In genomic region chr14:22783211-22784161, GRCm38 (mm10) we compare ENCODE assay signal across 8 mouse cellular contexts.
DNase-seq lines count a peak whose midpoint lies in the region; ATAC-seq and TF ChIP-seq lines count a peak whose summit lies in the region.

No protein-coding gene starts in this region.

- H3K27me3 ChIP-seq in intestine, embryonic 16.5 days (replicated peaks; ENCODE audit: control insufficient read depth, insufficient read depth, low read length): no peaks in the 10 kb centered on the region

- peak overlapping the region; percentile 41; the same call in 1 of the 2 replicates for H3K9ac ChIP-seq in intestine, embryonic 16.5 days (ENCODE audit: low read depth, low read length)

- no peak for TF ChIP-seq CTCF in left cerebral cortex, adult 2 months (IDR thresholded peaks at IDR 0.05)

- H3K9me3 ChIP-seq in intestine, embryonic 16.5 days (ENCODE audit: control insufficient read depth, low read length): no peaks in the 10 kb centered on the region

- DNase-seq in cerebellum, postnatal 10 days: peak; percentile 37 to 63
- DNase-seq in cerebellum, adult 18-20 months: no peak
- peak; percentile 75 for DNase-seq in ZHBTc4 (ENCODE audit: low read depth, low spot score)
- peak; percentile 47 to 81 for DNase-seq in lung, postnatal 4 days
- DNase-seq in left cerebral cortex, adult 2 months (ENCODE audit: extremely low spot score in 1 of 2, low spot score in 2 of 2): no peak
- DNase-seq in thymus, postnatal 10 days (ENCODE audit: low spot score in 2 of 2): no peak

- no peak overlapping the region for H3K4me3 ChIP-seq in intestine, embryonic 16.5 days (ENCODE audit: low read length)
- no peak overlapping the region for H3K4me3 ChIP-seq in left cerebral cortex, adult 2 months

- WGBS in intestine, embryonic 16.5 days: 8% methylated on average over 15 of the region's 15 CpGs

- H3K4me1 ChIP-seq in intestine, embryonic 16.5 days (ENCODE audit: control insufficient read depth, insufficient read depth, low read length): peaks cover 15% of the 10 kb centered on the region

- H3K27ac ChIP-seq in intestine, embryonic 16.5 days (ENCODE audit: low read length): peak overlapping the region; percentile 87
- no peak overlapping the region for H3K27ac ChIP-seq in left cerebral cortex, adult 2 months

- H3K36me3 ChIP-seq in intestine, embryonic 16.5 days (ENCODE audit: control insufficient read depth, insufficient read depth, low read length): no peaks in the 10 kb centered on the region

- intact Hi-C loops in left cerebral cortex, adult 2 months (cut with DNase I): no loop called here

- peak; percentile 90 for ATAC-seq in intestine, embryonic 16.5 days
- no peak for ATAC-seq in erythroid progenitor cell, adult 5-6 weeks (replicated peaks; ENCODE audit: low FRiP score, poor library complexity, severe bottlenecking)

- peak overlapping the region; percentile 42 for H3K4me2 ChIP-seq in intestine, embryonic 16.5 days (ENCODE audit: low read depth, low read length)

Comparison
In these comparisons a context has a peak if more than half of its experiments do, and no peak if none do; other contexts are left out.
1. DNase-seq: peak in cerebellum, postnatal 10 days (2 of 2), ZHBTc4 (single experiment) and lung, postnatal 4 days (2 of 2); none in cerebellum, adult 18-20 months (0 of 2), left cerebral cortex, adult 2 months (0 of 2) and thymus, postnatal 10 days (0 of 2).